Mouse (Mus musculus): ENCODE data around the gene Slc24a3.

DNA sequence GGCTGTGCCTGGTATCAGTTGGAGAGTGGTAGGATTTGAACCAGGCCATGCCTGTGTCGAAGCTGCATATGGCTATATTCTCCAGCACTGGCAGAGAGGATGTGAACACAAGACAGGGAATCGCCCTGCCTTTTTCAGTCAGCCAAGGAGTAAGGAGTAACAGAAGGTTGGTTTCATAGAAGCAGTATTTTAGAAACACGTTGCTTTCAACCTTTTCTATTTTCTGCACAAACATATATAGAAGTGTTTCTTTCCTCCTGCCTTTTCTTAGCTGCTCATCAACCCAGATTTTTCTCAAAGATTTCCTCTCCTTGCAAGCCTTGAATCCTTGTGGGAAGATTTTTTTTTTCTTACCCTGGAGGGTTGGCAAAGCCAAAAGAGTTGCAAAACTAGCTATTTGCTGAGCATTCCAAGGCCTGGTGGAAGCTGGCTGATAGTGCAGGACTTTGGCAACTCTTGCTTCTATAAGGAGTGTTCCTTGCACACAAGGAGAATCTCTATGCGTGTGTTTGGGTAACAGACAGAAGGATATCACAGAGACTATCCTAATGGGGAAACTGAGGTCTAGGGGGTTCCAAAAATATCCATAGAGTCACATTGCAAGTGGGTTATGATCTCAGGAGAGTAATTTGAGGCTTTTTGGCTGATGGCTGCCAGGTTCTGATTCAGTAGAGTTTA, 5.6 kb downstream of the Slc24a3 start:
- TF ChIP-seq CTCF (IDR thresholded peaks at IDR 0.05; ENCODE audit: borderline replicate concordance, extremely low read depth, insufficient read depth, insufficient read length), result no peak
- no peak for TF ChIP-seq POLR2A (IDR thresholded peaks at IDR 0.05; ENCODE audit: borderline replicate concordance, extremely low read depth, insufficient read depth, insufficient read length, poor library complexity, severe bottlenecking)

Data from brain, embryonic 14.5 days (tissue).